9 mouse cellular contexts compared by ENCODE assay signal in the genomic region with DNA sequence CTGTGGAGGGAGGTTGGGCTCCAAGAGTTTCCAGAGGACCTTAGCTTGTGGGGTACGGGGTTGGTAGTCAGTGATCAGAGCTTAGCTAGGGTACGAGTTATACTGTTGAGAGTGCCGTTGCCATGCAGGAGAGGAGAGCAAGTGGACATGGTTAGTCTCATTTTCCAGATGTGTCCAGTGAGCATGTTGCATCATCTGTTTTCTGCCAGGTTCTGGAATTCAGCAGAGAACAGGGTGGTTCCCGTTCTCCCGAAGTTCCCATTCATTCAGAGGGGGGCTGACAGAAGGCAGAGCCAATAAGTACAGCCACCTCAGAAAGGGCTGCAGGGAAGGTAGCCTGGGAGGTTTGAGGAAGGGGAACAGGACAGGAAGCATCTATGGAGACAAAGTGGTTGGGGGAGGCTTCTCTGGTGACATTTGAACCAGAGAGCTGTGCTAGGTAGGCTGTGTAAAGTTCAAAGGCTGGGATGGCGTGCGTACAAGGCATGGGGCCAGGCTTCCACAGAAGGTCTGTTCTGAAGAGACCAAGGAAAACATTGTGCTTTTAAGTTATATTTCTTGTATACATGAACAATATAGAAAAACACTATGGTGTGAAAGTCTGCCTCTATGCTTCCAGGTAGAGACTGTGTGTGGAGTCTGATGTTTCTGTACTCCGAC. TPM values are rescaled to one million over a fixed set of nuclear protein-coding genes. Genes with fewer than 3 reads are reported as not detected.
DNase-seq lines count a peak whose midpoint lies in the region; ATAC-seq and TF ChIP-seq lines count a peak whose summit lies in the region.
"Had no signal": no experiment of that assay in that cellular context is flagged by ENCODE, and none has a peak within 500 bp of the region (broad histone marks: within the 10 kb centered on the region; RNA-seq: fewer than 3 reads in every experiment).

No protein-coding gene starts in this region.

- H3K9me3 ChIP-seq in lung, postnatal 0 days (ENCODE audit: low read length), result no peaks in the 10 kb centered on the region
- H3K9me3 ChIP-seq in liver, embryonic 16.5 days (replicated peaks; ENCODE audit: control insufficient read depth, low read length), result no peaks in the 10 kb centered on the region

- DNase-seq in cerebellum, adult 9-11 months, result peak; percentile 10
- DNase-seq in cerebellum, adult 8-10 months, result no peak
- peak; percentile 9 for DNase-seq in lung, postnatal 0 days (ENCODE audit: low spot score)
- no peak for DNase-seq in lung, postnatal 25 days (ENCODE audit: low spot score)
- no peak for DNase-seq in urinary bladder, postnatal 14 days (ENCODE audit: low spot score)

- H3K36me3 ChIP-seq in lung, postnatal 0 days (ENCODE audit: insufficient read depth, low read length), result no peaks in the 10 kb centered on the region
- H3K36me3 ChIP-seq in liver, embryonic 16.5 days (ENCODE audit: control insufficient read depth, insufficient read depth), result no peaks in the 10 kb centered on the region

- 62% methylated on average over 8 of the region's 8 CpGs for WGBS in lung, postnatal 0 days
- 74% methylated on average over 8 of the region's 8 CpGs for WGBS in liver, embryonic 16.5 days (ENCODE audit: insufficient replicate concordance)

- H3K27me3 ChIP-seq in lung, postnatal 0 days (replicated peaks; ENCODE audit: insufficient read depth, low read length), result no peaks in the 10 kb centered on the region
- H3K27me3 ChIP-seq in liver, embryonic 16.5 days (ENCODE audit: control insufficient read depth, insufficient read depth, low read depth, low read length), result no peaks in the 10 kb centered on the region
- H3K27me3 ChIP-seq: Patski had no signal

- TF ChIP-seq CTCF in lung, postnatal 0 days (IDR thresholded peaks at IDR 0.05), result no peak

- H3K4me1 ChIP-seq in lung, postnatal 0 days (ENCODE audit: insufficient read depth, low read depth, low read length), result peaks cover 27% of the 10 kb centered on the region; the same call in 1 of the 2 replicates
- peaks cover 37% of the 10 kb centered on the region for H3K4me1 ChIP-seq in liver, embryonic 16.5 days (ENCODE audit: control insufficient read depth, low read depth, low read length)

- no peak overlapping the region for H3K4me3 ChIP-seq in lung, postnatal 0 days (ENCODE audit: low read depth, low read length)
- H3K4me3 ChIP-seq in liver, embryonic 16.5 days (ENCODE audit: low read depth, low read length), result no peak overlapping the region

- no peak for ATAC-seq in lung, postnatal 0 days
- 0 out of 2 replicates have a peak, but pooled peaks have one; percentile 23 for ATAC-seq in liver, embryonic 16.5 days (ENCODE audit: low read depth)
- ATAC-seq in megakaryocyte progenitor cell, adult 5-6 weeks (replicated peaks; ENCODE audit: poor library complexity), result no peak
- no peak for ATAC-seq in inflammation-experienced regulatory T-cells, adult 6 months

- no peak overlapping the region for H3K4me2 ChIP-seq in lung, postnatal 0 days (replicated peaks; ENCODE audit: low read depth, low read length)
- no peak overlapping the region for H3K4me2 ChIP-seq in liver, embryonic 16.5 days (ENCODE audit: low read depth, low read length)

- TF ChIP-seq EP300 in lung, postnatal 0 days (IDR thresholded peaks at IDR 0.05), result no peak

- H3K9ac ChIP-seq in lung, postnatal 0 days (replicated peaks; ENCODE audit: low read depth), result no peak overlapping the region
- H3K9ac ChIP-seq in liver, embryonic 16.5 days (ENCODE audit: low read depth, low read length), result 0 out of 2 replicates have a peak overlapping the region, but pooled peaks have one; percentile 12

- peak overlapping the region; percentile 86 for H3K27ac ChIP-seq in lung, postnatal 0 days (ENCODE audit: low read length)
- peak overlapping the region; percentile 74 for H3K27ac ChIP-seq in liver, embryonic 16.5 days (ENCODE audit: low read length)

RNA-seq across cellular contexts. Expression of a gene that starts 5.2 kb away (rescaled TPM):
- polyA plus RNA-seq in lung, postnatal 0 days (2015; fragmentation: Nextera tagmentation; extraction: Ambion mirVana), result 13.9 and 17.7 TPM in 2 replicates
- 19.4 and 22.5 TPM in 2 replicates for polyA plus RNA-seq in liver, embryonic 16.5 days (2015; fragmentation: Nextera tagmentation; extraction: Ambion mirVana)
- total RNA-seq in megakaryocyte progenitor cell, adult 5-6 weeks (2015), result 4.0 and 5.4 TPM in 2 replicates
- 8.7 and 9.0 TPM in 2 replicates for total RNA-seq in megakaryocyte progenitor cell, adult 5-6 weeks (2017)
- polyA plus RNA-seq in inflammation-experienced regulatory T-cells, adult 6 months (2017; shearing (Covaris generic)), result 10 to 100 TPM; 10.0 to 15.1 (median 14.4) TPM

Comparison
In these comparisons a context has a peak if more than half of its experiments do, and no peak if none do; other contexts are left out.
1. DNase-seq: peak in cerebellum, adult 9-11 months (single experiment) and lung, postnatal 0 days (single experiment); none in cerebellum, adult 8-10 months (single experiment), lung, postnatal 25 days (single experiment) and urinary bladder, postnatal 14 days (single experiment).